Mouse (Mus musculus) brain, embryonic 14.5 days (tissue): ENCODE measurements around the gene Hoxa11.

Source experiments
- CTCF ChIP-seq: fragments of 200-500 bp; IDR thresholded peaks from 2 replicates; pipeline ENCODE4 v1.5.1; 2012; ENCODE audit warnings: inconsistent platforms, mild to moderate bottlenecking, moderate library complexity, borderline replicate concordance; ENCODE audit not compliant: insufficient read depth, insufficient read length; ENCODE audit errors: extremely low read depth
- POLR2A ChIP-seq: fragments of 200-500 bp; IDR thresholded peaks from 2 replicates; pipeline ENCODE4 v1.6.1; 2012; ENCODE audit warnings: mild to moderate bottlenecking, inconsistent platforms, borderline replicate concordance; ENCODE audit not compliant: poor library complexity, insufficient read depth, insufficient read length, severe bottlenecking; ENCODE audit errors: extremely low read depth

GRCm38 (mm10) chr6:52216691-52217458 is 28.7 kb downstream of the Hoxa11 start:
- no peak for TF ChIP-seq CTCF
- no peak for TF ChIP-seq POLR2A
